Mouse (Mus musculus) embryo, embryonic 10 days (tissue): ENCODE results near the gene Xylt1.

Experiments
- DNase-seq: peaks from one replicate; pipeline ENCODE4 v3.0.0-alpha.2; 2015; ENCODE audit warnings: low spot score

The Xylt1 gene

DNA sequence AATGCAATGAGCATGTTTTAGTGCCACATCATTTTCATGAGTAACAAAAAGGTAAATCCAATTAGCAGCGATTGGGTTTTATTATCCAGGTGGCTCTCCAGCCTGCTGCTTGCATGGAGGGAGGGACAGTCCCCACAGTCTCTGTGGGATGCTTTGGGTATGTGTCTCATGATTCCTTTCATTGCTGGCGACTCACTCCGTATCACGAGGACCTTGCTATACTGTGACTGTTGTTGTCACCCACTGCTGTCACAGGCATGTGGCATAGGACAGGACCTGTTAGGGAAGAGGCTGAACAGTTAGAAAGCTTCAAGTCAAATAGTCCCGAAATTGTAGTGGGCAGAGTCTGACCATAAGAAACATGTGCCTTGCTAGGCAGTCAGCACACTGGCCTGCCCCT lies 234.1 kb downstream of the Xylt1 start:
- DNase-seq: no peak

- peak; percentile 57 for DNase-seq
Observed at GRCm38 (mm10) chr7:117616277-117616676, 235.5 kb downstream of the Xylt1 start.

DNA sequence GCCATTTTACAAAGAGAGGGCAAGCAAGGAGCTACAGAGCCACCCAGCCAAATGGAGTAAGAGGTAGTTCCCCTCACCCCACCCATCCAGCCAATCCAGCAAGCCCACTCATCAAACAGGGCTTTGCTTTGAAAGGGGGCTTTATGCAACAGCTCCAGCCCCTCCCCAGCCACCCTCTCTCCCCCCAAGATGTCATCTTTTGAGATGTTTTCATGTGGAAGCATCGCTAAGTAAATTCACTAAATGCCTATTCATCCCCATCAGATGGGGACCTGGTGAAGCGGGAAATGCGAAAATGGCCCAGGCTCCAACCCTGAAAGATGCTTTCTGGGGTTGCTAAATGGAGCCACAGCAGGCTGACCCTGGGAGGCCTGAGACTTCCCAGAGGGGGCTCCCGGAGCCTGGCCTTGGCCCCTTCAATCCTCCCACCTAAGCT lies 238.0 kb downstream of the Xylt1 start:
- DNase-seq: peak; percentile 68

DNA sequence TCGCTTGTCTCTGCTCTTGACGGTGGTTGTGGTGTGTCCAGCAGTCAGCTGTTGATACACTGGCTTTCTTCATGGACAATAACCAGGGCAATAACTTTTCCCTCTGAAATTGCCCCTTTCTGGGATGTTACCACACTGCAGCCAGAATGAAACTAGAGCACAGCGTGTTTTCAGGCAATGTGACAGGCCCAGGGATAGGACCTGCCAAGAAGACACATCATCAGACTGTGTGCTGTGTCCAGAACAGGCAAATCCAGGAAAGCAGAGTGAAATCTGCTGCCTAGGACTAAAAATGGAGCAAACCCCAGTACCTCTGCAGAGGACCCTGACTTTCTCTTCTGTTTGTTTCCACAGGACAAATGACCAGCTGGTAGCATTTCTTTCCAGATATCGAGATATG lies 240.8 kb downstream of the Xylt1 start:
- no peak for DNase-seq

DNA sequence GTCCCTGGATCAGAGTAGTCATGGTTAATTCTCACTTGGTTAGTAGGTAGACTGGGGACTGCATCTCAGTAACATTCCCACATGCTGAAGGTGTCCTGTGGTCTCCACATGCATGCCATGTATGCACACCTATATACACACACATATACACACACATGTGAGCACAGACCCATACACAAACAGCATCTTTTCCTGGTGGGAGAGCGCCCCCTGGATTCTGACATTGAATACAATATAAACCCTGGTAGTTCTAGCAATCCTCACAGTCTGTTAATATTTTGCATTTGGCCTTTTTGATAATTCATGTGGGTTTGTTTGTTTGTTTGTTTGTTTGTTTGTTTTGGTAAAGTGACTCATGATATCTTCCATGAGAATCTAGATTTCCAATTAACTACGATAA lies 242.0 kb downstream of the Xylt1 start:
- DNase-seq: peak; percentile 33

- DNase-seq: no peak
Observed at GRCm38 (mm10) chr7:117628791-117629190, 248.0 kb downstream of the Xylt1 start.

- DNase-seq: peak; percentile 69
Observed at GRCm38 (mm10) chr7:117630657-117631056, 249.9 kb downstream of the Xylt1 start.

DNA sequence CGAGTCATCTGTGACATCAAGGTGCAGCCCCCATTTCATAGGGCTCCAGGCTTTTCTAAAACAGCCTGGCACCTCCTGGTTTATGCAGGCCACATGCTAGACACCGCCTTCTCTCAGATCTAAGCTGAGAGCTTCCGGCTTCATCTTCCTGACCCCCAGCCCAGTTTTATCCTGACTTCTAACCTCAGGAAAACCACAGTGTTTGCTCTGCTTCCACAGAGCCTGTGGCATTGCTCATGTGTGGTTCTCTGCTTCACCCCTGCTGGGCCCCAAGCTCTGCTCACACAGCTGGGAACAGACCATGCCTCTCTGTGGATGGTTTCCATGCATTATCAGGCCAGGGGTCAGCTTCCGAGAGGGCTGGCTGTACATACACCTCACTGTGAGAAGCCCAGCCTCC lies 254.8 kb downstream of the Xylt1 start:
- DNase-seq: no peak

- DNase-seq: peak; percentile 73
Observed at GRCm38 (mm10) chr7:117636713-117637112, 255.9 kb downstream of the Xylt1 start.

DNA sequence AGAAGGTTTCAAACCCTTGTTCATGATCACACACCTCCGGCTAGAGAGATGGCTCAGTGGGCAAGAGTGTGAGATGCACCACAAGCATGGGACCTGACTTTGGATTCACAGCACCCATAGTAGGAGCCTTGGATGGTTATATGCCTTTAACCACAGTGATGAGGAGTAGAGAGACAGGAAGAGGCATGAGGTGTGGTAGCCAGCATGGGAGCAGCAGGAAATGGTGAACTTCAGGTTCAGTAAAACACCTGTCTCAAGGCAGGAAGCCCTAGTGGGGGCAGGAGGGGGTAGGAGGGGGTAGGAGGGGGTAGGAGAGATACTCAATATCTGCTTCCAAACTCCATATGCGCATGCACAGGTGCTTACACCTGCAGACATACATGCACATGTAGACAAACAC lies 257.2 kb downstream of the Xylt1 start:
- DNase-seq: no peak

- DNase-seq: peak; percentile 9
Observed at GRCm38 (mm10) chr7:117652637-117653036, 271.9 kb downstream of the Xylt1 start.

DNA sequence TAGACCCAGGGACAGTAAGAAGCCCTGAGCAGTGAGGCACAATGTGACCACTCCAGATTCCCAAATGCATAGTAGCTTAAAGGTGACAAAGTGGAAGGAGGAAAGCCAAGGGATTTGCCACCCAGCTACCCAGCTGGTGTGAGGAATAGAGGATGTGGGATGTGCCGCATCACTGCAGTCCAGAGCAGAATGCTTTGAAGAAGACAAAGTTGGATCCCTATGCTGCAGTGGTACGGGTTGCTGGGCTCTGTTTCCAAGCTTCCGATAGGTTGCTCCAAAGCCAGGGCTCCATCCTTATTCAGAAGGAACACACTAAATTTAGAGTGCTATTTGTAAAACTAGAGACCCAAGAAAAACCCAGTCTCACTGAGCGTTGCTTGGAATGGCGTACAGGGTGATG lies 275.0 kb downstream of the Xylt1 start:
- DNase-seq: no peak

DNA sequence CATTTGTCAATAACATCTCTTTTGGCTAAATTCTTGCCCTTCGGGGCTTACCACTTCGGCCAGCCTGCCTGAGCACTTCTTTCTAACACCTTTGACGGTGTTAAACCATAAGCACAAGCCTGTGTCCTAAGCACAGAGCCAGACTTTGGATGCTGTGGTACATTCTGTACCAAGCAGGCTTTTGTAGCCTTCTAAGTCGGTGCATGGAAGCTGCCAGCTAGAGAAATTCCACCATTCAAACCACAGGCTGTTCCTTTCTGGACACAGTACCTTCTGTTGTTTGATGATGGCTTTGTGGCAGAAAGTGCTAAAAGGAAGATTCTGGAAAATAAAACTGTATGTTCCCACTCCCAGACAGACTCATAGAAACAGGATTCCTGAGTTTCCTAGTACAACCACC lies 277.4 kb downstream of the Xylt1 start:
- DNase-seq: no peak

DNA sequence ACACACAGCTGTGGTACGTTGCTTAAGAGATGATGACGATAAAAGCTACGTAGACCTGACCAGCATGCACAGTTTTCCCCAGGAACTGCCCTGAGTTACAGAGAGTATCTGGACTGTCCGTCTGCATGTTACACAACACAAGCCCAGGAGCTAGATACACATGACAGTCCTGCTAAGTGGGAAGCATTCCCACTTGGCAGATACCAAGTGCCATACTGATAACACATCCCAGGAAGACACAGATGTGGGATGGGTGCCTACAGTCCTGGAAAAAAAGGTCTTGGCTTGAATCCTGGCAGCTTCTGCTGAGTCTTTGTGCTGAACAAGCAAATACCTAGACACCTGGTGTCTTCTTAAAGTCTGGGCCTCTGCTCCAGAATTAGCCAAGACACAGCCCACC lies 278.0 kb downstream of the Xylt1 start:
- DNase-seq: no peak

- DNase-seq: no peak
Observed at GRCm38 (mm10) chr7:117667286-117667685, 286.5 kb downstream of the Xylt1 start.

DNA sequence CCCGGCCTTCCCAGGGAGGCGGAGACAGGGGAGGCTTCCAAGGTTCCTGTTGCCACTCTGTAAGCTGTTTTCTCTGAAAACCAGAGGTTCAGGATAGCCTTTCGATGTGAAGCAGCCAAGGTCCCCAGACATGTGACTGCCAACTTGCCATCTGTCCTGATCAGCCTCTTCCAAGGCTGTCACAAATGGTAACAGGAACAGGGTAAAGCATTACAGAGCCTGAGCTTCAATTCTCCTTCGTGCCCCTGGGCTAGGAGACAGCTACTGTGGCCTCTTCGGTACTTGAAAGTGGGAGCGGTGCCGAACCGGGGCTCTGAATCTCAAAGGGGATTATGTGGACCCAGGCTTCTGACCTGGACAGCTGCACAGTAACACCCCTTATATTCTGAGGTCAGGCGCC lies 287.4 kb downstream of the Xylt1 start:
- no peak for DNase-seq

DNA sequence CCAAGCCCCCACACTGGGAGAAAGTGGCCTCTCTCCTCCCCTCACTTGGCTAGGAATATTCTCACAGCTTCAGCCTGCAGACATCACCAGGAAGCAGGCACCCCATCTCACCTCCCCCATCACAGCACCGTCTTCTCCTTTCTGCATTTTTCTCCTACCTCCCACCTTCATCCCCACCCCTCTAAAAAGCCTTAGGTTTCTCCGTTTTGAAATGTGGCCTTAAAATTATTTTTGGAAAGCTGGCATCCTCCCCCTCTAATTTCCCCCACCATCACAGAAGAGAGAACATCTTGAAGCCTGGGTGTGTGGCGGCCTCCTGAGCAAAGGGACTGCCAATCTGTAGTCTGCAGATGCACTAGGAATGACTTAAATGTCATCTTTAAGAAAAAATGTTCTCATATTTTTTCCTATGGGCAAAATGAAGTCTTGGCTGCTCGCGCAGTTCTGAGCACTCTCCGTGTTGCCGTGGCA lies 291.4 kb downstream of the Xylt1 start:
- no peak for DNase-seq

DNA sequence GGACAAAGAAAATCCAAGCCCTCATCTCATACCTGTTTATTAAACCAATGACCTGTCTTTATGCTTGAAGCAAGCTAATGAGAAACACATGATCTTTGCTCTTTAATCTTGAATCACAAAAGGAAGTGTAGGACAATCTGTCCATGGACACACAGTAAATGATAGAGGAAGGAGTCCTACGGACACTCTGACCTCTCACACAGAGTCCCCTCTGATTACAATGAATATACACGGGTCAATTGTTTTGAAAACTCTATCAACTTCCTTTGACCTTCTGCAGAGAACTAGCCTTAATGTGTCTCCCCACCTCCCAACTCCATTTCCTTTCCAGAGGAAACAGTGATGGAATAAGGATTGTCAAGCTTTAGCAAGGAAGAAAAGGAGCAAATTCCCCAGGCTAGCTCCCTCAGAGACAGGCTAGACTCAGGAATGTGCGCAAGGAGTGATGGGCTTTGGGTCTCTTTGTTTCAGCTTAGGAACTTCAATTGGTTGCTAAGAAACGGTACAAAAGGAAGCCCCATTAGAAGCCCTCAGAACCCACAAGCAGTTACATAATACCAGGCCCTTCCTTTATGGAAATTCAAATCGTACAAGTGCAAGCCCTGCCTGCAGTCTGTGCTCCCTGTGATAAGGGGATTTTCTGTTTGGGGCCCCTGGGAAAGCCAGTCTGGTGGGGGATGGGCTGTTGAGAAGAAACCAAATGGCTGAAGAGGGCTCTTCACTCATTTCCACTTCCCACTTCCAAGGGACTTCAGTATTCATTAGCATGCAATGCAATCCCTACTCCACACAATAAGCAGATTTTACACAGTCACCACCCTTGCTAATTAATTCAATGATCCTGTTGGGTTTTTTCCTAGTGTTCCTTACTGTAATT lies 305.6 kb downstream of the Xylt1 start:
- peak; percentile 75 for DNase-seq

DNA sequence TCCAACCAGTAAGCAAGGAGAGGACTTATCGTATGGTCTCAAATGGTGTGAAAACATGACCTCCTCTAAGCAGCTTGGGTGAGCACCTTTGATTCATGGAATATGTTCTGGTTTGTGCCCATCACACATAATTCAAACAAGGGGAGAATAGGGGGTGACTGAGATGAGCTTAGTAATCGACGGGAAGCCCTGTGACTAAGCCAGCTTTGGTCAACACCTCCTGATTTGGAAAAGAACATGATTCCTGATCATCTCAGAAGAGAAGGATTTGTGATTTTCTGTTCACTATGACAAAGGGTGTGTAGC lies 306.2 kb downstream of the Xylt1 start:
- no peak for DNase-seq

DNA sequence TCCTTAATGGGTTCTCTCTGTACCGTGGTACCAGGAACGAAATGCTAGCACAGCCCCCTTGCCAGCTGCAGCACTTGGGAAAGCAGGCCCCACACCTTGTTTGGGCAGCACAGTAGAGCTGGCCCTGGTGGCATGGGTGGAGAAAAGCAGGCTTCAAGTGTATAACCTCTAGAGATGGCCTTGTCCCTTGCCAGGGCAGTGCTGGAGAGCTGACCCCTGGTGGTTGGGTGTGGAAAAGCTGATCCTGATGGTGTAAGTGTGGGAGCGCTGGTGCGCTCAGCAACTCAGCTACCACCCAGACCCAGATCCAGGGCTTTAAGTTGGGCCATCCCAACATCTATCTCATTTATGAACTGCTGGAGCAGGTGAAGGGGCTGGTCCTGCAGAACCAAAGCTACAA lies 314.8 kb downstream of the Xylt1 start:
- DNase-seq: peak; percentile 49

DNA sequence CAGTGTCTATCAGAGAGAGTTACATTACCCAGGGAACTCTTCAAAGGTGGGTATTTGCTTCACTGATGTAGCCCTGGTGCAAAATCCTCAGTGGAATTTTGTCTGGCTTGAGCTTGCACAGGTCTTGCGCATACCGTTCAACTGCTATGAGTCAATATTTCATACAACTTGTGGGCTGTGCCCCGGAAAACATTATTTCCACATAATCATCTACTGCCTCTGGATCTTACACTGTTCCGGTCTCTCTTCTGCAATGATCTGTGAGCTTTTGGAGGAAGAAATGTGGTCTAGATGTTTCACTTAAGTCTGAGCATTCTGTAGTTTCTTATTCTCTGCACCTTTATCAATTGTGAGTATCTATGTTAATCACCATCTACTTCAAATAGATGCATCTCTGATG lies 316.9 kb downstream of the Xylt1 start:
- no peak for DNase-seq

DNA sequence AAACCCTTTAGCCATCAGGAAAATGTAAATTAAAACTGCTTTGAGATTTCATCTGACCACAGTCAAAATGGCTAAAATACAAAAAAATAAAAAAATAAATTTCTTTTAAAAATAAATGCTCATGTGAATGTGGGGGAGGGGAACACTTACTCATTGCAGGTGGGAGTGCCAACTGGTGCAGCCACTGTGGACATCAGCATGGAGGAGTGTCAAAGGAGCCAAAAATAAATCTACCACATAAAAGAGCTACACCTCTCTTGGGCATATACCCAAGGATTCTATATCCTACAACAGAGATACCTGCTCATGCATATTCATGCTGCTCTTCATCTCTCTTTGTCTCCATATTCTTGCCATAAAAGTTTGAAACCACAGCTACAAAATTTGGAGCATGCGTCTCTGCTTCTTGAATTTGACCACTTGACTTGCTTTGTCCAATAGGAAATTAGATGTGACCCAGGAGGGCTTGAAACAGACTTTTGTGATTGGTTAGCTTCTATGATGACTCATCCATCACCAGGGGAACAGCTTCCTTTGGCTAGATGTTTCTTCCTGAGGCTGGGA lies 317.9 kb downstream of the Xylt1 start:
- DNase-seq: no peak

GRCm38 (mm10) chr7:117699343-117699985 lies 318.7 kb downstream of the Xylt1 start:
- DNase-seq: peak; percentile 39
